Mouse (Mus musculus) thymus, adult 2 months (tissue): ENCODE data around the gene Rpl22.

Experiments used
- CTCF ChIP-seq: fragments of 200-500 bp; IDR thresholded peaks from 2 replicates; pipeline ENCODE4 v1.5.1; 2012; ENCODE audit warnings: mild to moderate bottlenecking, control low read depth, low read length, moderate library complexity, borderline replicate concordance; ENCODE audit not compliant: control insufficient read depth, poor library complexity, insufficient read depth; ENCODE audit errors: extremely low read depth
- POLR2A ChIP-seq: fragments of 200-500 bp; IDR thresholded peaks from 2 replicates; pipeline ENCODE4 v1.6.1; 2012; ENCODE audit warnings: mild to moderate bottlenecking, low read length, control low read depth, moderate library complexity; ENCODE audit not compliant: control insufficient read depth, poor library complexity, insufficient read depth; ENCODE audit errors: extremely low read depth

- no peak for TF ChIP-seq CTCF
- TF ChIP-seq POLR2A = no peak
Observed at GRCm38 (mm10) chr4:152286887-152287286, 38.7 kb upstream of the Rpl22 start.
